Mouse (Mus musculus) neural tube, embryonic 14.5 days (tissue): ENCODE results near the gene Gm20479. TPM values are rescaled to one million over a fixed set of nuclear protein-coding genes. Genes with fewer than 3 reads are reported as not detected.

Experiments used
- ATAC-seq: fragments of 200-750 bp; cut with Nextera tagmentation; 2 replicates; pipeline ENCODE4 v1.8.0; 2017; ENCODE audit warnings: low read depth, mild to moderate bottlenecking, moderate TSS enrichment, moderate library complexity
- H3K27ac ChIP-seq: fragments of 300-500 bp; sonication (generic); 2 replicates; pipeline ENCODE4 v1.5.1; 2014; ENCODE audit warnings: low read depth, mild to moderate bottlenecking, control low read depth, low read length, moderate library complexity, mixed read lengths
- H3K27me3 ChIP-seq: fragments of 300-500 bp; sonication (generic); 2 replicates; pipeline ENCODE4 v1.6.1; 2014; ENCODE audit warnings: low read length; ENCODE audit not compliant: control insufficient read depth, insufficient read depth
- H3K36me3 ChIP-seq: fragments of 300-500 bp; sonication (generic); 2 replicates; pipeline ENCODE4 v1.6.1; 2014; ENCODE audit warnings: low read length, mixed read lengths; ENCODE audit not compliant: control insufficient read depth, insufficient read depth
- H3K4me1 ChIP-seq: fragments of 300-500 bp; sonication (generic); 2 replicates; pipeline ENCODE4 v1.6.1; 2014; ENCODE audit warnings: low read length; ENCODE audit not compliant: control insufficient read depth, insufficient read depth
- H3K4me2 ChIP-seq: fragments of 300-500 bp; sonication (generic); 2 replicates; pipeline ENCODE4 v1.6.1; 2014; ENCODE audit warnings: mild to moderate bottlenecking, low read depth, low read length, control low read depth
- H3K4me3 ChIP-seq: fragments of 300-500 bp; sonication (generic); 2 replicates; pipeline ENCODE4 v1.5.1; 2014; ENCODE audit warnings: low read depth, low read length, control low read depth, mixed read lengths
- H3K9ac ChIP-seq: fragments of 300-500 bp; sonication (generic); replicated peaks from 2 replicates; pipeline ENCODE4 v1.6.1; 2014; ENCODE audit warnings: low read depth, mild to moderate bottlenecking, control low read depth, low read length, mixed read lengths
- H3K9me3 ChIP-seq: fragments of 300-500 bp; sonication (generic); 2 replicates; pipeline ENCODE4 v1.6.1; 2016; ENCODE audit warnings: low read length; ENCODE audit not compliant: control insufficient read depth
- WGBS: fragments of 180-500 bp; shearing (Covaris S2); extraction: QIAGEN DNeasy Blood & Tissue Kit; methylation state at CpG from one replicate; pipeline ENCODE4 v1.1.7; 2014; 5-methylcytosine and 5-hydroxymethylcytosine counted together
- polyA plus RNA-seq: library from polyadenylated mRNA; unstranded; fragments of >200 nt; fragmentation: Nextera tagmentation; extraction: Ambion mirVana; gene quantifications from 2 replicates; pipeline ENCODE4 v1.2.1, GENCODE M21; 2014

Gene Gm20479
- polyA plus RNA-seq, 1 experiment from 2014 or later: not detected

DNA sequence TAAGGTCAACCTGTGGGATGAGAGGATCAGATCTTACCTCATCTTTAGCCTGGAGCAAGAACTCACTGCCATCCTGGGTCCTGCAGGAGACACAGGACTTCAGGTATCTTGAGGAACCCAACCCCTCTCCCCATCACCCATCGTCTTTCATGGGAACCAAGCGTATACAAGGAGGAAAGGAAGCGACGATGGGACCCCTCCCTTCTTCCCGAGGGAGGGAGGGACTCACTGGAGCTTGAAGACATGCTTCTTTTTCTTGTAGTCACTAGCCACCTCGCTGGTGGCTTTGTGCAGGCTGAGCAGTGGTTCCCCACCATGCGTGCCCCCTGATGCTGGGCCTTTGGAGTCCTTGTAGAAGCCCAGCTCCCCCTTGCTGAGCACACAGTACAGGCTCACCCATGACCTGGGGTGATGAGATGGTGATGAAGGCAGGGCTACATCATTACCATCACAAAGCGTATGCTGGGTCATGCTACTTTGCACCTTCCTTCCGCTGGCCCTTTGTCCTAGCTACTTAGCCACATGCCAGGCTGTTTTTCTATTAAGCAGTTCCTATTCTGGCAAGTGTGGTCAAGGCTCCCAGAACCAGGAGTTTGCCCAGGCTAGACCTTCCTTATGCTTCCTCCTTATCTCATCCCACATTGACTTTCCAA is 2.6 kb upstream of the Gm20479 start:
- H3K27me3 ChIP-seq: peaks cover 25% of the 10 kb centered on the region
- WGBS: 89% methylated on average over 9 of the region's 9 CpGs

DNA sequence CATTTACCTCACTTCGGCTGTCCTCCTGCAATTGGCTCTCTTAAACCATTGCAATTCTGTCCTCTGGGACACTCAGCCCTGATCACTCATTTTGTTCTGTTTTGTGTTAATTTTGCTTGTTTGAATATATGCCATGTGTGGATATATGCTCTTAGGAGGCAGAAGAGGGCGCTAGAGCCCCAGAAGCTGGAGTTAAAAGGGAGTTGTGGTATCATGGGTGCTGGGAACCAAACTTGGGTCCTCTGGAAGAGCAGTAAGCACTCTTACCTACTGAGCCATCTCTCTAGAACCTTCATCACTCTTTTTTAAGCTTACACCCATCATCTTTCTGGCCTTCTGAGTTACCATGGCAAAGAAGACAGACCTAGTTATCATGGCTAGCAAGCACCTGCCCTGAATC is 1.9 kb upstream of the Gm20479 start:
- no peak overlapping the region for H3K4me2 ChIP-seq
- WGBS: 73% methylated on average over 2 of the region's 2 CpGs

More for the DNA sequence above, 2.6 kb upstream of the Gm20479 start:
- peaks cover 1% of the 10 kb centered on the region; the same call in 1 of the 2 replicates for H3K4me1 ChIP-seq
- no peak overlapping the region for H3K4me2 ChIP-seq
- no peak overlapping the region for H3K4me3 ChIP-seq
- H3K36me3 ChIP-seq: no peaks in the 10 kb centered on the region
- H3K9ac ChIP-seq: no peak overlapping the region
- H3K9me3 ChIP-seq: no peaks in the 10 kb centered on the region
- H3K27ac ChIP-seq: no peak overlapping the region
- ATAC-seq: no peak

DNA sequence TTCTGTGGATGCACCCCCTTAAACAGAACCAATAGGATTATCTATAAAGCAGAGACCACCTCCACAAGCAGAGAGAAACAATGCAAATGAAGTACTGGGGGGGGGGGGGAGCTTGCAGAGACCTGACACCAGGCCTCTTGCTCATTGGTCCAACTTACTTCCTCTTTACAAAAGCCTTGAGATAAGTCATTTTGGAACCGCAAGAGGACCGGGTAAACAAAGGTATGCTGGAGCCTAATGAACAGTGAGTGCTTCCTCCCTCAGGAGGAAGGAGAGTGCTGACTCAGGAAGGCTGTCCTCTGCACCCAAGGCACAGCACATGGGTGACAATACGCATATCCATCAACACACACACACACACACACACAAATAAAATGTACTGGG is 368 bp upstream of the Gm20479 start:
- 29% methylated on average over 3 of the region's 3 CpGs for WGBS
- no peak overlapping the region for H3K4me2 ChIP-seq

More for the DNA sequence above, 1.9 kb upstream of the Gm20479 start:
- Histone ChIP-seq H3K27me3 (peaks cover 19% of the 10 kb centered on the region), H3K9ac (no peak overlapping the region), H3K4me1 (peaks cover 7% of the 10 kb centered on the region), H3K27ac (no peak overlapping the region), H3K9me3 (no peaks in the 10 kb centered on the region), H3K4me3 (no peak overlapping the region), H3K36me3 (no peaks in the 10 kb centered on the region)
- ATAC-seq: no peak

DNA sequence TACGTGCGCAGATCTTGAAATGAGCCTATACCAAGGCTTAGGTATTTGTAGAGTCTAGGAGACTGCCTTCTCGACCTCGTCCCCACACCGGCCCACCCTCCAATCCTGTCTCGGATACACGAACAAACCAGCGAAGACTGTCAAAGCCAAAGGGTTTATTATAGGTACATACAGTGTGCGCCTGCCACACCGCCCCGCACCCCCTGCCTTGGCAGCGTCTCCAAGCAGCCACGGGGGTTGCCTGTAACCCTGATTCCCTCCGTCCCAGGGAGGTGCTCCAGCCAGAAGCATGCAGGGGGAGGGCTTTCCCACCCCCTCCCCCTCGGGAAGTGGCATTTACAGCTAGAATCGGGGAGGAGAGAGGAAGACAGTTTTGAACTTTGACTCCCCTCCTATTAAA is 971 bp downstream of the Gm20479 start:
- 0 out of 2 replicates have a peak overlapping the region, but pooled peaks have one; percentile 37 for H3K9ac ChIP-seq
- peaks cover 7% of the 10 kb centered on the region for H3K4me1 ChIP-seq
- no peak overlapping the region for H3K27ac ChIP-seq
- peak overlapping the region; percentile 46 for H3K4me3 ChIP-seq
- peak overlapping the region; percentile 63 for H3K4me2 ChIP-seq
- 3% methylated on average over 16 of the region's 16 CpGs for WGBS
- ATAC-seq: peak; percentile 38
- H3K36me3 ChIP-seq: peaks cover 11% of the 10 kb centered on the region
- H3K9me3 ChIP-seq: no peaks in the 10 kb centered on the region
- H3K27me3 ChIP-seq: peaks cover 7% of the 10 kb centered on the region

More for the DNA sequence above, 368 bp upstream of the Gm20479 start:
- no peak for ATAC-seq
- H3K27ac ChIP-seq: no peak overlapping the region
- peaks cover 7% of the 10 kb centered on the region for H3K4me1 ChIP-seq
- H3K9ac ChIP-seq: no peak overlapping the region
- no peak overlapping the region for H3K4me3 ChIP-seq
- H3K36me3 ChIP-seq: peaks cover 4% of the 10 kb centered on the region; the same call in 1 of the 2 replicates
- no peaks in the 10 kb centered on the region for H3K9me3 ChIP-seq
- peaks cover 9% of the 10 kb centered on the region for H3K27me3 ChIP-seq

DNA sequence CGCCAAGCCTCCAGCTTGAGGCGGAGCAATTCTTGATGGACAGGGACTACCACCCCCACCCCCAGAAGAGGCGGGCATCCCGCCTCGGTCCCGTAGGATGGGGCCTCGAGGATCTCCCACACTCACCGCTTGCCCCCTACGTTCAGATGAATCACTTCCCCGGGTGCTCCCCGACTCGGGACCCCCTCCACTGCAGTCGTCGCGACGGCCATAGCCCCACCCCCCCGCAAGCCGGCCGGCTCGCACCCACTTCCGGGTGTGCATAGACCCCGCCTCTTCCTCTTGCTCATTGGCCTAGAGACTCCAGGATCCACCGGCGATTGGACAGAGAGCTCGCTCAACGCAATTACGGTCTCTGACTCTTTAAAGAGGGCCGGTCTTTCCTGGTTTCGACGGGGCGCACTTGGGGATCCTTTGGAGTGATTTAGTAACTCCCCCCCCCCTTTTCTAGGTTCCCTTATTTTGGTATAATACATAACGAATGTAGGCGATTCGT is 1.4 kb downstream of the Gm20479 start, which contains the start of gene Shkbp1:
Shkbp1 (minus strand) TSS at position 275 of the 496 bp plus-strand sequence.
- under 1% methylated on average over 34 of the region's 34 CpGs for WGBS
- H3K4me1 ChIP-seq: peaks cover 7% of the 10 kb centered on the region
- ATAC-seq: peak; percentile 94
- H3K9me3 ChIP-seq: no peaks in the 10 kb centered on the region
- peak within 1 kb of the TSS; percentile 63 for H3K4me2 ChIP-seq
- peak within 1 kb of the TSS; percentile 46 for H3K4me3 ChIP-seq
- H3K9ac ChIP-seq: peak within 1 kb of the TSS; percentile 51
- H3K27me3 ChIP-seq: peaks cover 7% of the 10 kb centered on the region
- H3K27ac ChIP-seq: 0 out of 2 replicates have a peak within 1 kb of the TSS, but pooled peaks have one; percentile 35
- peaks cover 12% of the 10 kb centered on the region for H3K36me3 ChIP-seq

DNA sequence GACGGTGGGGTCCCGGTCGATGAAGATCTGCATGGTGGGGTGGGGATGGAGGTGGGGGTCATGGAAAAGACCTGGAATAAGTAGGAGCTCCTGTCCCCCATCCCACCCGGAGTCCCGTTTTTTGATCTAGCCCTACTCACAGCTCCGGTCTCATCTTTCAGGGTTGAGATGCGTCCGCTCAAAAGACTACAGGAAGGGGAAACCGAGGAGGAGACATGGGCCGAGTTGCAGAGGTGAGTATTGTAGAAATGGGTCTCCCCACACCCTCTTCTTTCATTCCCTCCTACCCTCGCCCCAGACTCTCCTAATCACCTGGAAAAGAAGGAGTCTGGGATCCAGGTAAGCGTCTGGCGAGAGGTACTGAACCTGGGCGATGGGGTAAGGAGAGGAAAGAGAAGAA is 2.0 kb downstream of the Gm20479 start:
- 9% methylated on average over 14 of the region's 14 CpGs for WGBS
- peaks cover 7% of the 10 kb centered on the region for H3K27me3 ChIP-seq
- no peaks in the 10 kb centered on the region for H3K9me3 ChIP-seq
- H3K4me1 ChIP-seq: peaks cover 7% of the 10 kb centered on the region
- H3K36me3 ChIP-seq: peaks cover 17% of the 10 kb centered on the region
- H3K9ac ChIP-seq: peak overlapping the region; percentile 51
- ATAC-seq: peak; percentile 7; the same call in 1 of the 2 replicates
- peak overlapping the region; percentile 63 for H3K4me2 ChIP-seq
- H3K27ac ChIP-seq: 0 out of 2 replicates have a peak overlapping the region, but pooled peaks have one; percentile 35
- peak overlapping the region; percentile 46 for H3K4me3 ChIP-seq

DNA sequence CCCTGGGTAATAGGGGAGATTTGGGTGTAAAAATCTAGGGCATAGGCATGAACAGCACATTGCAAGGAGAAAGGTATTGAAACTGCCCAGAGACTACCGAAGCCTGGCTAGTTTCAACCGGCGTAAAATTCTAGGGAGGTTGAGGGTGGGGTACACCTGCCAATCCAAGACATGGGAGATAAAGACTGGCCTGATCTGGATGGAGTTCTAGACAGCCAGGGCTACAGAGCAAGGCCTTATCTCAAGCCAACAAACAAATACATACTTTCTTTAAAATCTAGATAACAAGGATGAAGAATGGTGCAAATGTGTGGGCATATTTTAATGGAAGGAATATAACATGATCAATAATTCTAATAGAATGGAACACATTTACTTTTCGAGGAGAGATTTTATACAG is 2.4 kb downstream of the Gm20479 start:
- Histone ChIP-seq H3K4me1 (peaks cover 7% of the 10 kb centered on the region), H3K4me2 (peak overlapping the region; percentile 63), H3K36me3 (peaks cover 19% of the 10 kb centered on the region), H3K27ac (no peak overlapping the region), H3K9ac (peak overlapping the region; percentile 51; the same call in 1 of the 2 replicates), H3K9me3 (no peaks in the 10 kb centered on the region), H3K4me3 (peak overlapping the region; percentile 46), H3K27me3 (peaks cover 7% of the 10 kb centered on the region)
- no peak for ATAC-seq
- 54% methylated on average over 4 of the region's 4 CpGs for WGBS

DNA sequence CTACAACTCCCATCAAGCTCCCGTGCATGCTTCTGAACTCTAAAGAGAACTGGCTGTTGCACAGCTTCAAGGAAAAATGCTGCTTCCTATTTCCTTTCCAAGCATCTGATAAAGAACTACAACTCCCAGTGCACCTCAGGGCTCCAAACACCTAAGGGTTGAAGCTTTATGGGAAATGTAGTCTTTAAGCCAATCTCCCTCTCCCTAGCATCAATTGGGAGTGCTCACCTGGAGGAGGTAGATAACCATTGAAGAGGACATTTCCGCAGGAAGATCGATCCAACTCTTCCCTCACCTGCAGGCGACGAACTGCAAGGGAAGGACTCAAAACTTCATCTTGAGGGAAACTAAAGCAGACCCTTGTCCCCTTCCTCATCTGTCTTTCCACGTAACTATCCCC is 3.1 kb downstream of the Gm20479 start:
- 26% methylated on average over 6 of the region's 6 CpGs for WGBS
- Histone ChIP-seq H3K9ac (no peak overlapping the region), H3K4me2 (peak overlapping the region; percentile 63), H3K36me3 (peaks cover 19% of the 10 kb centered on the region), H3K4me3 (peak overlapping the region; percentile 46), H3K27ac (no peak overlapping the region), H3K4me1 (peaks cover 7% of the 10 kb centered on the region), H3K27me3 (peaks cover 7% of the 10 kb centered on the region), H3K9me3 (no peaks in the 10 kb centered on the region)
- ATAC-seq: no peak

DNA sequence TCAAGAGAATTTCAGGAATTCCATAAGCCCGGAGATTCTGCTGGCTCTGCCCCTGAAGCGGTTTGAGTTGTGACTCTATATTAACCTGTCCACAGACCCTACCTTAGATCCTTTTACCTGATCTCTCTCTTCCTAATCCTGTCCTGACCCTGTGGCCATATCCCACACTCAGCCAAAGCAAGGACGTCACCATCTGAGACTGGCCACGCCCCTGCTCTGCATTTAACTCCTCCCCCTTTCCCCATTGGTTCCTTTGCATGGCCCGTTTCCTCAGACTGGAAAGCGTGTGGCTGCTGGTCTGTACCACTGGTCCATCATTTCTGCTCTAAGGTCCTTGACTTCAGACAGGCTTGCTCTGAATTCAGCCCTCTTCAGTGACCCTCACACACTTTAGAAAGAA is 11.8 kb downstream of the Gm20479 start:
- Histone ChIP-seq H3K4me1 (no peaks in the 10 kb centered on the region), H3K36me3 (peaks cover 33% of the 10 kb centered on the region), H3K9me3 (no peaks in the 10 kb centered on the region), H3K27me3 (no peaks in the 10 kb centered on the region), H3K4me3 (no peak overlapping the region), H3K27ac (no peak overlapping the region), H3K4me2 (no peak overlapping the region), H3K9ac (no peak overlapping the region)
- 0 out of 2 replicates have a peak, but pooled peaks have one; percentile 19 for ATAC-seq
- WGBS: 21% methylated on average over 6 of the region's 6 CpGs
